Mouse (Mus musculus): ENCODE results near the gene Sfn.

GRCm38 (mm10) chr4:133617936-133618335 is 16.0 kb upstream of the Sfn start:
- TF ChIP-seq POLR2A (IDR thresholded peaks at IDR 0.05; ENCODE audit: low read depth, low read length) (no peak), EP300 (IDR thresholded peaks at IDR 0.05; ENCODE audit: low read length) (no peak), IRF4 (IDR thresholded peaks at IDR 0.05; ENCODE audit: low read depth, low read length) (no peak), E2F4 (IDR thresholded peaks at IDR 0.05; ENCODE audit: insufficient replicate concordance, low read depth, low read length) (no peak), CTCF (conservative IDR thresholded peaks at IDR 0.05 in 1 of 2, IDR thresholded peaks at IDR 0.05 in 1 of 2; ENCODE audit: low read depth in 2 of 2, low read length in 2 of 2) (no peak), ZC3H11A (IDR thresholded peaks at IDR 0.05; ENCODE audit: low read depth, low read length) (no peak), MAZ (IDR thresholded peaks at IDR 0.05; ENCODE audit: low read depth, low read length) (no peak), RCOR1 (conservative IDR thresholded peaks at IDR 0.05; ENCODE audit: low read depth, low read length) (no peak), UBTF (IDR thresholded peaks at IDR 0.05; ENCODE audit: low read depth, low read length) (no peak), MYC (IDR thresholded peaks at IDR 0.05; ENCODE audit: low read depth, low read length) (no peak)

All from CH12.LX (cell line).